Mouse (Mus musculus): Measurements from ENCODE around the gene Retsat.

GRCm38 (mm10) chr6:72645364-72645763 lies 47.1 kb downstream of the Retsat start:
- TF ChIP-seq CTCF (conservative IDR thresholded peaks at IDR 0.05 in 1 of 2, IDR thresholded peaks at IDR 0.05 in 1 of 2; ENCODE audit: low read depth in 2 of 2, low read length in 2 of 2) = no peak
- TF ChIP-seq ZC3H11A (IDR thresholded peaks at IDR 0.05; ENCODE audit: low read depth, low read length) = no peak
- no peak for TF ChIP-seq EP300 (IDR thresholded peaks at IDR 0.05; ENCODE audit: low read length)
- TF ChIP-seq CHD2 (IDR thresholded peaks at IDR 0.05; ENCODE audit: low read length) = no peak
- no peak for TF ChIP-seq KAT2A (IDR thresholded peaks at IDR 0.05; ENCODE audit: insufficient replicate concordance, low read length)
- no peak for TF ChIP-seq POLR2AphosphoS2 (IDR thresholded peaks at IDR 0.05; ENCODE audit: low read depth, low read length)
- TF ChIP-seq JUND (conservative IDR thresholded peaks at IDR 0.05; ENCODE audit: low read depth, low read length) = no peak
- no peak for TF ChIP-seq E2F4 (IDR thresholded peaks at IDR 0.05; ENCODE audit: insufficient replicate concordance, low read depth, low read length)
- no peak for TF ChIP-seq HCFC1 (IDR thresholded peaks at IDR 0.05; ENCODE audit: low read depth, low read length)

All from CH12.LX (cell line).